Mouse (Mus musculus) limb, embryonic 11.5 days (tissue): ENCODE measurements at regions not wholly inside any gene's neighbourhood (a gene's known extent, or its start where the extent isn't known, plus 50 kb on each side); places are given as distances from the start of the nearest gene placed in this dataset.
A peak's percentile ranks its signal among the peaks of the same experiment; 100 is the strongest.
"Not testable (repeated sequence)": the region's sequence is repeated elsewhere in the genome, so short reads cannot be mapped to it uniquely, and the experiment has no call there.

Experiments used
- ATAC-seq: fragments of 200-750 bp; cut with Nextera tagmentation; 2 replicates; pipeline ENCODE4 v1.8.0; 2017; ENCODE audit warnings: low read depth; ENCODE audit not compliant: insufficient number of reproducible peaks, low FRiP score, low TSS enrichment
- DNase-seq: peaks from one replicate; pipeline ENCODE4 v3.0.0-alpha.2; 2015; ENCODE audit warnings: low spot score
- H3K27ac ChIP-seq: fragments of 300-500 bp; sonication (generic); replicated peaks from 2 replicates; pipeline ENCODE4 v1.5.1; 2014; ENCODE audit warnings: low read depth, mild to moderate bottlenecking, low read length
- H3K27me3 ChIP-seq: fragments of 300-500 bp; sonication (generic); 2 replicates; pipeline ENCODE4 v1.6.1; 2014; ENCODE audit warnings: mild to moderate bottlenecking, low read length, mixed read lengths; ENCODE audit not compliant: control insufficient read depth, insufficient read depth
- H3K36me3 ChIP-seq: fragments of 300-500 bp; sonication (generic); 2 replicates; pipeline ENCODE4 v1.6.1; 2014; ENCODE audit warnings: mild to moderate bottlenecking, low read length, moderate library complexity, mixed read lengths; ENCODE audit not compliant: control insufficient read depth, insufficient read depth
- H3K4me1 ChIP-seq: fragments of 300-500 bp; sonication (generic); 2 replicates; pipeline ENCODE4 v1.6.1; 2014; ENCODE audit warnings: low read length, mixed read lengths; ENCODE audit not compliant: control insufficient read depth, insufficient read depth
- H3K4me2 ChIP-seq: fragments of 300-500 bp; sonication (generic); 2 replicates; pipeline ENCODE4 v1.6.1; 2014; ENCODE audit warnings: low read depth, mild to moderate bottlenecking, moderate library complexity; ENCODE audit not compliant: severe bottlenecking
- H3K4me3 ChIP-seq: fragments of 300-500 bp; sonication (generic); 2 replicates; pipeline ENCODE4 v1.5.1; 2014; ENCODE audit warnings: low read depth, low read length
- H3K9ac ChIP-seq: fragments of 300-500 bp; sonication (generic); 2 replicates; pipeline ENCODE4 v1.6.1; 2014; ENCODE audit warnings: mild to moderate bottlenecking, low read length
- H3K9me3 ChIP-seq: fragments of 300-500 bp; sonication (generic); 2 replicates; pipeline ENCODE4 v1.6.1; 2016; ENCODE audit warnings: low read length; ENCODE audit not compliant: control insufficient read depth
- WGBS: fragments of 180-500 bp; shearing (Covaris S2); extraction: QIAGEN DNeasy Blood & Tissue Kit; methylation state at CpG from one replicate; pipeline ENCODE4 v1.1.7; 2014; 5-methylcytosine and 5-hydroxymethylcytosine counted together

DNA sequence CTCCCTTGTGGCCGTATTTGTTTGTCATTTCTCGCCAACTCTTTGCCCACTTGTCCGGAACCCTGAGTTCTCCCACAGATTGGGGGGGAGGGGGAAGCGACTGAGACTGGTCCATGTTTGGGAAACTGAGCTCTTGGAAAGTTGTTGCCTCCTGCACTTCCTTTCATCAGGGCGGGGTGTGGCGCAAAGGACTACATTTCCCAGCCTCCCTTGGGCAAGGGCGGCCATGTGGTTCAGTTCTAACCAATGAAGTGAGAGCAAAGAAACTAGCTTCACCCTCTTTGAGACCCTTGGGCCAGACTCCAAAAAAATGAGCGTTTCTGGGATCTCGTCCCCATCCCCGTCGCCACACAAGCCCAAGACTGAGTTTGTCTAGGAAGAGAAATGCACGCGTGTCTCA, 81.6 kb downstream of the Cd2 start:
- H3K4me2 ChIP-seq, DNase-seq: not testable (repeated sequence)
- WGBS: 95% methylated on average over 13 of the region's 13 CpGs

DNA sequence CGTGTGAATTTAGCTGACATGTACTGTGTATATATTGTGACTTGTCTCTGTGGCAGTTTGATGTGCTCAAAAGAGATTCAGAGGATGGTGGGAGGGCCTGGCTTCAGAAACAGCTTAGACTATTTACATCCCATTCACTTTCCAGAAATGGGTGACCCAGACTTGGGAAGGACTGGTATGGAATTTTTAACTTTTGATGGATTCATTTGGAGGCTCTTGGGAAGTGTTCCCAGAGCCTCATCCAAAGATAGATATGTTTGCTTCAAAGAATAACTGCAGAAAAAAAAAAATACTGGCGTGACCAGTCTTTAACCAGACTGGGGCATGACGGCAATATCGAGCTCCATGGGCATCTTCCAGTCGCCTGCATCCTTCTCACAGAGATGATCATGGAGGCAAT, 84.6 kb upstream of the Ptgfrn start:
- WGBS: 90% methylated on average over 5 of the region's 5 CpGs
- no peak overlapping the region for H3K9ac ChIP-seq
- H3K27me3 ChIP-seq: no peaks in the 10 kb centered on the region
- no peak overlapping the region for H3K4me3 ChIP-seq
- ATAC-seq: no peak
- no peaks in the 10 kb centered on the region for H3K4me1 ChIP-seq
- no peak overlapping the region for H3K27ac ChIP-seq
- H3K9me3 ChIP-seq: no peaks in the 10 kb centered on the region
- no peak overlapping the region for H3K4me2 ChIP-seq
- no peaks in the 10 kb centered on the region for H3K36me3 ChIP-seq
- no peak for DNase-seq

More for the DNA sequence above, 81.6 kb downstream of the Cd2 start:
- H3K4me1 ChIP-seq, H3K27me3 ChIP-seq, H3K9ac ChIP-seq, H3K9me3 ChIP-seq, H3K36me3 ChIP-seq, H3K27ac ChIP-seq, ATAC-seq, H3K4me3 ChIP-seq: not testable (repeated sequence)

DNA sequence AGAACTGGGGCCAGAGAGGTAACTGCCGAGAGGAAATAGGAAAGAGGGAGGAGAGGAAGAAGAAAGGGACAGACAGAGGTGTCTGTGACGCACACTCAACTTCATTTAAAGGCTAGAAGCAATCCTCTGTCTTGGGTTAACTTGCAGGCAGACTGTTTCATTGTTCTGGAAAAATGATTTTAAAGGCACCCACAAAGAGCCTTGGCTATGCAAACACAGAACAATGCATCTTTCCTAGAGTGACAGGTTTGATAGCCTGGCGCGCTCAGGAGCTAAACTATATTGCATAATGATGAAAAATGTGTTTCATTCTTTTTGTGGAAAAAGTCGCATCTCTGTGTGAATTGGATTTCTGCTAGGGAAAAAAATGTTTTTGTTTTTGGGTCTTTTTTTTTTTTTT, 84.2 kb upstream of the Ptgfrn start:
- Histone ChIP-seq H3K27ac (no peak overlapping the region), H3K27me3 (no peaks in the 10 kb centered on the region), H3K36me3 (no peaks in the 10 kb centered on the region), H3K9me3 (no peaks in the 10 kb centered on the region), H3K4me1 (no peaks in the 10 kb centered on the region), H3K4me3 (no peak overlapping the region), H3K4me2 (no peak overlapping the region), H3K9ac (no peak overlapping the region)
- ATAC-seq: no peak
- 68% methylated on average over 5 of the region's 5 CpGs for WGBS
- no peak for DNase-seq

DNA sequence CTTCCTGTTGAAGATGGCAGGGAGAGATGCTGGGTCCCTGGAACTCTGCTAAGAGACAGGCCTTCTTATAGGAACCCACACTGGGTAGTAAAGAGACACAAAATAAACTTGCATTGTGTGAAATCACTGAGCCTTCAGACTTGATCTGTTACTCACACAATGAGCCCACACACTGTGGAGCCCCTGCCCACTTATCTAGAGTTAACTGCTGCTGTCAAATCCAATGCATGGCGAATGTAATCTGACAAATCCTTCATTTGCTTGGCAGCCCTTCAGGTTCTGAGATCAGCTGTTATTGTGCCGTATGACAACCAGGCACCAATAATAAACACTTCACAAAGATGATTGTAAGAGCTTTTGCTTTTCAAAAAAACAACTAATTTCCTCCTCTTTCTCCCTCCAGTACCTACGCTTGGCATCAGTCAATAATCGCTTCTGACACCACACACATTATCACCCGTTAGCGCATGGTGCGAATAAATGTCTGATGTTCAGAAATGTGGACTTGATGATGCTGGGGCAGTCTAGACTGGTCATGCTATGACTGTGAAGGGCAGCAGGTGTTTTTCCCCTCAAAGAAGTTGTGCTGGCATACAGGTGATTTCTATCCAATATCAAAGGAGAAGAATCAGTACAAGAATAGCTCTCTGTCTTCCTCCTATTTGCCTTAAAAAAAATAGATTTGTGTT, 81.4 kb upstream of the Ptgfrn start:
- no peak for ATAC-seq
- H3K4me2 ChIP-seq: no peak overlapping the region
- WGBS: 79% methylated on average over 7 of the region's 7 CpGs
- no peaks in the 10 kb centered on the region for H3K27me3 ChIP-seq
- H3K36me3 ChIP-seq: no peaks in the 10 kb centered on the region
- no peak overlapping the region for H3K9ac ChIP-seq
- no peak overlapping the region for H3K27ac ChIP-seq
- no peak overlapping the region for H3K4me3 ChIP-seq
- no peaks in the 10 kb centered on the region for H3K4me1 ChIP-seq
- no peak for DNase-seq
- H3K9me3 ChIP-seq: no peaks in the 10 kb centered on the region; the same call in 1 of the 2 replicates

DNA sequence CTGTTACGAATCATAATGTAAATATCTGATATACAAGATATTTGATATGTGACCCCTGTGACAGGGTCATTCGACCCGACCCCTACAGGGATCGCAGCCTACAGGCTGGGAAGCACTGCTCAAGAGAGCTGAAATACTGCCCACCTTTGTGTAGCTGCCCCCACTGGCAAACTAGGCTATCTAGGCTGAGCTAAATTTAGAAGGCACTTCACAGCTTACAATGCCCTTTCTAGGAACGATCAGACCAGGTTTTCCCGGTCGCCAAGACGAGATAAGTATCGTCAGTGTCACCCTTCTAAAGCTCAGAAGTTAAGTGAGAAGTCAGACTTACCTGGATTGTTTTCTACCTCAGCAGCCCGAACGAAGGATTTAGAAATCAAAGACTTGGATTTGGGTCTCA, 71.9 kb upstream of the Ptgfrn start:
- Histone ChIP-seq H3K27ac (no peak overlapping the region), H3K4me2 (no peak overlapping the region), H3K4me3 (no peak overlapping the region), H3K36me3 (no peaks in the 10 kb centered on the region), H3K27me3 (no peaks in the 10 kb centered on the region), H3K9me3 (no peaks in the 10 kb centered on the region), H3K4me1 (no peaks in the 10 kb centered on the region), H3K9ac (no peak overlapping the region)
- WGBS: 91% methylated on average over 11 of the region's 11 CpGs
- ATAC-seq (no peak), DNase-seq (no peak)

DNA sequence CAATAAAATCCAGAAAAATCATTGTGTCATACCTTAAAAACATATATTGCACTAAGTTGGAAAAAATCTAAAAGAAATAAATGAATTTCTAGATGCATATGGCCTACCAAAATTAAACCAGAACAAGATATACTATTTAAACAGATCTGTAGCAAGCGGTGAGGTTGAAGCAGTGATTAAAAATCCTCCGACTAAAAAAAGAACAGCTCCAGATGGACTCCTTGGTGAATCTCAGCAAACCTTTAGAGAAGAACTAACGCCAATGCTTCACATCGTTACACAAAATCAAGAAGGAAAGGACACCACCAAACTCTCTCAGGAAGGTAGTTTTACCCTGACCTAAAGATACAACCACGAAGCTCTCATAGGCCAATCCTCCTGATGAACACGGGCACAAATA, 63.9 kb upstream of the Ptgfrn start:
- Histone ChIP-seq H3K27ac (no peak overlapping the region), H3K9me3 (no peaks in the 10 kb centered on the region), H3K27me3 (no peaks in the 10 kb centered on the region), H3K9ac (no peak overlapping the region), H3K36me3 (no peaks in the 10 kb centered on the region), H3K4me2 (no peak overlapping the region), H3K4me3 (no peak overlapping the region), H3K4me1 (no peaks in the 10 kb centered on the region)
- DNase-seq: no peak
- no peak for ATAC-seq
- WGBS: 89% methylated on average over 6 of the region's 6 CpGs

DNA sequence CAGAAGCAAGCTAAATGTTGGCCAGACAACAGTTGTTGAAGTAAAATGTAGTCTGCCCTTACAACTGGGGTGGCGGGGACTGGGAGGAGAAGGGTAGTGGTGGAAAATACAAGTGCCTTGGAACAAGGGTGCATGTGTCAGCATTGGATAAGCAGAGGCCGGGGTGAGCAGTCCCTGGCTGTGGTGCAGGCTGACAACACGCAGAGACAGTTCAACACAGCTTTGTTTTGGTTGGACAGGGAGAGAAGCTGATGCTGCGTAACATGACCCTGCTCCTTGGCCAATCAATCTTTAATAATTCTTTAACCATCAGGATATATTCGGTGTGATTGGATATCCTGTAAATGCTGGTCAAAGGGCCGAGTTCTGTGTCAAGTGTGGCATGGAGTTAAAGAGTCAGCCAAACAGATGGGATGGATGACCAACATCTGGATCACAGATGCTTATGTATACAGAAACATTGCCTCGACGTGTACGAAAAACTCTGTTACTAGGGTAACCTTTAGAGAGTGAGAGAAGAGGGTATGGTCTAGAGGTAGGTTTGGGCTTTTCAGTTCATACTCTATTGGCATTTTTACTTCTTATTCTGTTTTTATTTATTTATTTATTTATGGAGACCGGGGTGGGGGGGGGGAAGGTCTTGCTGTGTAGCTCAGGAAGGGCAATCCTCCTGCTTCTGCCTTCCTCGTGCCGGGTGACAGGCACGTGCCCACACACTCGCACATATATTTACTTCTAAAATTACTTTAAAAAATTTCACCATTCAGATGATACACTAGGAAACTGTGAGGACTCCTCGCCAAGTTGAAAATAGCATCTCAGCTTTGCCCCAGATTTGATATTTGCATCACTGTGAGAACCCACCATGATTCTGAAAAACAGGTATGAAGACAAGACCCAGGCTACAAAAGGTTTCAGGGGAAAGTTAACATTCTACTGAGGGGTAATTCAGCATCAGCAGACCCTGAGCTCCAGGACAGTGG, 60.2 kb upstream of the Ptgfrn start:
- Histone ChIP-seq H3K27ac (no peak overlapping the region), H3K4me2 (no peak overlapping the region), H3K9me3 (no peaks in the 10 kb centered on the region), H3K4me1 (peaks cover 3% of the 10 kb centered on the region), H3K4me3 (no peak overlapping the region), H3K27me3 (no peaks in the 10 kb centered on the region), H3K36me3 (no peaks in the 10 kb centered on the region), H3K9ac (no peak overlapping the region)
- DNase-seq (peak; percentile 56), ATAC-seq (no peak)
- WGBS: 53% methylated on average over 15 of the region's 15 CpGs

DNA sequence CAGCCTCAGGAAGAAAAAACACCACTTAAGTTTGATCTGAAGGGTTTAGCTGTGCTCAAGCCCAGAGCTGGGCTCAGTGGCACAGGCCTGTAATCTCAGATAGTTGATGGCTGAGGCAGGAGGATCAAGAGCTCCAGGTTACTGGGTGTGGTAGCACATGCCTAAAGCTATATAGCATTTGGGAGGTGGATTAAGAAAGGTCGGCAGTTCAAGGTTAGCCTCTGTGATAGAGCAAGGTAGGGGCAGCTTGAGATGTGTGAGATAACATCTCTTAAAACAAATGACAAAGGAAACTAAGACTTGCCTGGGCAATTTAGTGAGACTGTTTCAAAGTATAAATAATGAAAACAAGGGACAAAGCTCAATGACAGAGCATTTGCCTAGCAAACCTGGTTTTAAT, 56.9 kb upstream of the Ptgfrn start:
- ATAC-seq: no peak
- Histone ChIP-seq H3K27ac (no peak overlapping the region), H3K4me1 (peaks cover 25% of the 10 kb centered on the region), H3K36me3 (no peaks in the 10 kb centered on the region), H3K4me2 (no peak overlapping the region), H3K27me3 (no peaks in the 10 kb centered on the region), H3K9me3 (no peaks in the 10 kb centered on the region), H3K4me3 (no peak overlapping the region), H3K9ac (no peak overlapping the region)
- DNase-seq: no peak
- 87% methylated on average over 1 of the region's 1 CpGs for WGBS
